Mouse (Mus musculus) cerebellum, postnatal 25 days (tissue): ENCODE measurements around the gene Enkd1.

Experiments used
- DNase-seq, 2 experiments: peaks; one replicate each; pipeline ENCODE4 v3.0.0; 2021; ENCODE audit warnings: mixed read lengths in 2 of 2

Enkd1 gene

GRCm38 (mm10) chr8:105700966-105701824 is 6.8 kb downstream of the Enkd1 start, which contains the start of the genes Acd and Pard6a:
Acd (minus strand) TSS chr8:105701102.
Pard6a (plus strand) TSS chr8:105701148.
- DNase-seq = peak; percentile 97 to 98

GRCm38 (mm10) chr8:105700566-105700965 is 7.4 kb downstream of the Enkd1 start:
- DNase-seq = peak in 1 of 2 experiments; percentile 71

DNA sequence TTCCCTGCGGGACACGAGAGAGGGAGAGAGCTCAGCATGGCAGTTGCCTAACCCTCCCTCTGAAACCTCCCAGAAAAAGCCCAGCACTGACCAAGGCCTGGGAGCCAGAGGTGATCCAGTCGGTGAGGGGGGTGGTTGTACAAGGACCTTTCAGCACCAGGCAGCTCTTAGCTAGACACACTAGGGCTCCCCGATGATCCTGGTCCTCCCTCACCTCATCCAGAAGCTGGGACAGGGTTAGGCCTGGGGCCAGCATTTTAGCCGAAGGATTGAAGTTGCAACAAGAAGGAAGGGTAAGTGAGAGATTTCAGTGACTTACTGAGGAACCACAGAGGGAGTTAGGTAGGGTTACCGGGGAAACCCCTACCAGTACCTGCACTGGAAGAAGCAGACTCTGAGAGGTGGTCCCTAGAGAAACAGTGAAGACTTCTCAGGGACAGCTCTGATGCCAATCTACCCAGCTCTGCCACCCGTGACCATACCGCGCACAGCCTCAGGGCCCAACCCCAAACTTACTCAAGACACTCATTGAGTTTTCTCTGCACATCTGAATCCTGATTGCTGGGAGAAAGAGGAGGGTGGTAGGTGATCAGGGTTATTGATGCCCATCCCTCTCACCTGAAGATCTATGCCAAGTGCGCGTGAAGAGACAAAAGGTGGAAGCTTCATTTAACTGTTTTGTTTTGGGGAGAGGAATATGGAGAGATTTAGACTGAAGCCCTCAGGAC is 8.4 kb downstream of the Enkd1 start:
- no peak for DNase-seq

DNA sequence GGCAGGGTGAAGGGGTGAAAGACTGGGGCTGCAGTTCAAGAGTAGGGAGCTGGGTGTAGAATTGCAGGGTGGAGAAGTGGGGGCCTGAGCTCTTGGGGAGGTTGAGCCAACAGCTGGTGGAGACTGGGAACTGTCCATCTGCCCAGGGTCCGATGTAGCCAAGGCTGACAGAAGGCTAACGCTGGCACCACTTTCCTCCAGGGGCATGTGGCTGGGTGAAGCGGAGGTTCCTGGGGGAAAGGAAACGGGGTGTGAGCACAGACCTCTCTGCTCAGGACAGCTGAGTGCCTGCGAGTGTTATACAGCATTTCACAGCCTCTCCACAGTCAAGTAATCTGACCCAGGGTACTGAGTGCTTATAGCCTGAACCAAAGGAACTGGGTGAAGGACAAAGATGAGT is 9.3 kb downstream of the Enkd1 start:
- DNase-seq = no peak

GRCm38 (mm10) chr8:105697196-105697780 is 10.7 kb downstream of the Enkd1 start:
- DNase-seq = peak in 1 of 2 experiments; percentile 27

GRCm38 (mm10) chr8:105695080-105695780 is 12.8 kb downstream of the Enkd1 start:
- peak; percentile 45 to 52 for DNase-seq

- DNase-seq = peak; percentile 77 to 78
Observed at GRCm38 (mm10) chr8:105694051-105694799, 13.8 kb downstream of the Enkd1 start.

DNA sequence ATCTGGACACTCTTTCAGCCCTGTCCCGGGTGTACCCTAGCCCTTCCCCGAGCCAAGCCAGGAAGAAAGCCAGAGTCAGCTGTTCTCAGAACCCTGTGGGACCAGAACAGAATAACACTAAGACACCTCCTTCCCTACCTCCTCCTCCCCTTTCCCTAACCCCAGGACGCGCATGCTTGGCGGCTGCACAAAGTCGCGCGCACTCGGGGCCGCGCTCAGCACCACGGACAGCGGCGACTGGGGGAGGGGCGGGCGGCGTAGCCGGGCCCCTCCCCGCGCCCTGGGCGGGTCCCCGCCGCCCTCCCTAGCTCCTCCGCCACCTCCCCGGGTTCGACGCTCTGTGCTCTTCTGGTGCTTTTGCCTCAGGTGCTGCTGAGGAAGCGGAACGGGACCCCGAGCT is 14.4 kb downstream of the Enkd1 start:
- DNase-seq = peak; percentile 90 to 94

- DNase-seq = peak in 1 of 2 experiments; percentile 22
Observed at GRCm38 (mm10) chr8:105692449-105693182, 15.4 kb downstream of the Enkd1 start.

DNA sequence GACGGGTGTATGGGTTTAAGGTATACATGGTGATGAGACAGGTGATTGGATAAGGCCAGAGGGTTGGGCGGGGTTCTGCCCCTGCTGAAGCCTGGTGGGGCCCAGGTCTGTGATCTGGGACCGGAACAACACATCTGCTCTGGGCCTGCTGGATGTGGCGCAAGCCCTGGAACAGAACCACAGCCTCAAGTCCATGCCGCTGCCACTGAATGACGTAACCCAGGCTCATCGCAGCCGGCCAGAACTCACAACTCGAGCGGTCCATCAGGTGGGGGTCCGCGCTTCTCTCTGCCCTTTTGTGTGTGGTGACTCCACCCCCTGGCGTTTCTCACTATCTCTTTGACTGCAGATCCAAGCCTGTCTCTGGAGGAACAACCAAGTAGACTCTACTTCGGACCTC is 17.0 kb downstream of the Enkd1 start:
- no peak for DNase-seq

GRCm38 (mm10) chr8:105689983-105690360 is 18.0 kb downstream of the Enkd1 start:
- no peak for DNase-seq

DNA sequence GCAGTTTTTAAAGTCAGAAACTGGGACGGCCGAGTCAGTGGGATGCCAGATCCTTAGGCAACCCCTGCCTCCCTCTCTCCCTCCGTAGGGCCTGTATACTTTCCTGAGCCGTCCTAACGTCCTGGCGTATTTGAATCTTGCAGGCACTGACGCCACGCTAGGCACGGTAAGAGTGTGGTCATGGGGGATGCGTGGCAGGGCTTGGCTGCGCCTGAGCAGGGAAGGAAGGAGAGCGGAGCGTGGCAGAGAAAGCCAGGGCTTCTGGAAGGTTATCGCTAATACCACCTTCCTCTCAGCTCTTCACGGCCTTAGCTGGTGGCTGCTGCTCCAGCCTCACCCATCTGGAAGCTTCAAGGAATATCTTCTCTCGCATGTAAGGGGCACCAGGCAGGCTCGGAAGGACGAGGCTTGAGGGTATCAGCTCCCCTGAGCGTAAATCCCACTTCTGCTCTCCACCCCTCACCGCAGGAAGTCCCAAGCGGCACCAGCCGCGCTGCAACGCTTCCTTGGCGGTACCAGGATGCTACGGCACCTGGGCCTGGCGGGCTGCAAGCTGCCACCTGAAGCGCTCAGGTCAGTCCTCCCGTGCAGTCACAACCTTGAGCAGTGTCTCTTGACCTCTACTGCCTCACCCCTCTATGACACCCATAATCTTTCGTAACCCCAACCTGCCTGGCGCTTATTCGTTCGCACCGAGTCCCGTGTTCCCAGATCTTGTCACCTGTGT is 18.6 kb downstream of the Enkd1 start:
- DNase-seq = no peak

DNA sequence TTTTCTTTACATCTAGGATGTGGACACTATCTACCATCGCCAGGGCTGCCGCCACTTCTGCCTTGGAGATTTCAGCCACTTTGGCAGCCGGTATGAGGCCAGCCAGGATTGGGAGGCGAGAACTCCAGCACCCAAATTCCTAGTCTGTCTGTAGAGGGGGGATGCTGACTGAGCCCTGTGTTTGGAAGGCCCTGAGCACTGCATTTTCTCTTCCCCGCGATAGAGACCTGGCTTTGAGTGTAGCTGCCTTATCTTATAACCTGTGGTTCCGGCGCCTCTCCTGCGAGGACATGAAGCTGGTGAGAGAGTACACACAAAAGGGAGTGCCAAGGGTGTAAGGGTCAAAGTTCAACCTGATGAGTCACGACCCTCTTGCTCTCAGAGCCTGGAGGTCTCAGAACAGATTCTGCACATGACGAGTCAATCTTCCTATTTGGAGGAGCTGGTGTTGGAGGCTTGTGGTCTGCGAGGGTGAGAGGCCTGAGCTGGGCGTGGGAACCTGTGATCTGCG is 19.7 kb downstream of the Enkd1 start:
- DNase-seq = no peak

DNA sequence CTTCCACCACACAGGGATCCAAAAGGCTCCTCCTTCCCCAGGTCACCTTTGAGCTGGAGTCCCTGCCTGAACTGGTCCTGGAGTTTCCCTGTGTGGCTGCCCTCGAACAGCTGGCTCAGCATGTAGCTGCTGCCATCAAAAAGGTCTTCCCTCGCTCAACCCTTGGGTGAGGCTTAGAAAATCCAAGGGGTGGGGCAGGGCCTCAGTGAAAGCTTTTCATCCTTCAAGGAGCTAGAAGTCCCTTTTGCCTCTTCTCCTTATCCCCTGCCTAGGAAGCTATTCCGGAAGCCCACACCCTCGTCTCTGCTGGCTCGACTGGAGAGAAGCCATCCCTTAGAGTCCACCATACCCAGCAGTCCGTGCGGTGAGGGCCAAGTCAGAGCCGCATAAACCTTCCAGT is 20.5 kb downstream of the Enkd1 start:
- DNase-seq = no peak

GRCm38 (mm10) chr8:105686551-105686950 is 21.5 kb downstream of the Enkd1 start:
- no peak for DNase-seq

DNA sequence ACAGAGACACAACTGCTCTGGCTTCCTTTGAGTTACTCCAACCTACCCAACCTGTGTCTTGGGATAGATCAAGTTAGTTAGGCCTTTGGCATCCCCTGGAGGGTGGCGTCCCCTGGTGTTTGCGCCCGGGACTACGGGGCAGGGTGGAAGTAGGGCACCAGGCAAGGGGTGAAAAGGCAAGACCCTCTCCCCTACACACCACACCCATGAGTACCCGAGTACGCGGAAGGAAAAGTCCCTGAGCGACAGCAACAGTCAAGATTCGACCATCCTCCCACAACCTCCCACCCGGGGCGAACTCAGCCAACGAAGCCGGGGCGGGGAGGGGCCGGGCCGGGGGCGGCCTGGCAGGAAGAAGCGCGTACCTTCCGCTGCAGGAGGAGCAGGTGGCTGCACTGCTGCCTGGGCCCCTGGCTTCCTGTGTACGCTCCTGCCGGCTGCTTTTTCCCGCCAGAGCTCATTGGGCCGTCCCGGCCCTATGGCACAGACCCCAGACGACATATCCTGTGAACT is 22.2 kb downstream of the Enkd1 start, which contains the start of gene Carmil2:
Gene Carmil2 (plus strand): TSS at position 479 of the 513 bp plus-strand sequence.
- peak; percentile 60 to 73 for DNase-seq

- no peak for DNase-seq
Observed at GRCm38 (mm10) chr8:105685325-105685724, 22.7 kb downstream of the Enkd1 start.

DNA sequence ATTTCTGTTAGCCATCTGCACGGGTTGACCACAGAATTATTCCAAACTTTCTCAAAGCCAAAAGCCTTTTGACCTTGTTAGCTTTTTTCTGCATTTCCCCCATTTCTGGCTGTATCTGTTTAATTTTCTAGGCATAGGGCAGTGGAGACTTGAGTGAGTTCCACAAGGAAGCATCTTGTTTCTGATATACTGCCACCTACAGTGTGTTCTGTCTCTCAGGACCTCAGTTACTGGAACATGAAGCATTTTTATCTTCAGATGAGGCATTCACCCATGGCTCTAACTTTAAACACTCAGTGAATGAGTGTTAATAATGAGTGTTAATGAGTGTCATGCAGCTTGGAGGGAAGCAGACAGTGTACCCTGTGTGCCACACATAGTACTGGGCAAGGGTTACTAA is 30.1 kb downstream of the Enkd1 start:
- no peak for DNase-seq

- peak in 1 of 2 experiments; percentile 38 for DNase-seq
Observed at GRCm38 (mm10) chr8:105661167-105661566, 46.8 kb downstream of the Enkd1 start.

GRCm38 (mm10) chr8:105657641-105658040 is 50.4 kb downstream of the Enkd1 start:
- DNase-seq = no peak
